Mouse (Mus musculus) midbrain, postnatal 0 days (tissue): ENCODE measurements at regions not wholly inside any gene's neighbourhood (a gene's known extent, or its start where the extent isn't known, plus 50 kb on each side); places are given as distances from the start of the nearest gene placed in this dataset.
A peak's percentile ranks its signal among the peaks of the same experiment; 100 is the strongest.

Source experiments
- ATAC-seq: fragments of 200-750 bp; cut with Nextera tagmentation; 2 replicates; pipeline ENCODE4 v1.8.0; 2017; ENCODE audit warnings: moderate number of reproducible peaks, mild to moderate bottlenecking, moderate TSS enrichment, moderate library complexity; ENCODE audit not compliant: low FRiP score
- DNase-seq: peaks from one replicate; pipeline ENCODE4 v3.0.0-alpha.2; 2015; ENCODE audit warnings: low spot score
- H3K27ac ChIP-seq: fragments of 300-500 bp; sonication (generic); 2 replicates; pipeline ENCODE4 v1.5.1; 2014; ENCODE audit warnings: low read depth, mild to moderate bottlenecking, low read length, mixed read lengths
- H3K27me3 ChIP-seq: fragments of 300-500 bp; sonication (generic); 2 replicates; pipeline ENCODE4 v1.6.1; 2014; ENCODE audit warnings: low read length, control low read depth, mixed read lengths; ENCODE audit not compliant: insufficient read depth
- H3K36me3 ChIP-seq: fragments of 300-500 bp; sonication (generic); 2 replicates; pipeline ENCODE4 v1.6.1; 2014; ENCODE audit warnings: low read length, control low read depth, mixed read lengths; ENCODE audit not compliant: insufficient read depth
- H3K4me1 ChIP-seq: fragments of 300-500 bp; sonication (generic); 2 replicates; pipeline ENCODE4 v1.6.1; 2014; ENCODE audit warnings: mild to moderate bottlenecking, control low read depth, antibody characterized with exemption, low read length, mixed read lengths; ENCODE audit not compliant: insufficient read depth
- H3K4me2 ChIP-seq: fragments of 300-500 bp; sonication (generic); 2 replicates; pipeline ENCODE4 v1.6.1; 2014; ENCODE audit warnings: low read depth, mild to moderate bottlenecking, low read length, mixed read lengths; ENCODE audit not compliant: poor library complexity, severe bottlenecking
- H3K4me3 ChIP-seq: fragments of 300-500 bp; sonication (generic); 2 replicates; pipeline ENCODE4 v1.5.1; 2014; ENCODE audit warnings: low read depth, mild to moderate bottlenecking, low read length, moderate library complexity
- H3K9ac ChIP-seq: fragments of 300-500 bp; sonication (generic); replicated peaks from 2 replicates; pipeline ENCODE4 v1.6.1; 2014; ENCODE audit warnings: mild to moderate bottlenecking, low read length, moderate library complexity, mixed read lengths; ENCODE audit not compliant: poor library complexity, severe bottlenecking
- H3K9me3 ChIP-seq: fragments of 300-500 bp; sonication (generic); 2 replicates; pipeline ENCODE4 v1.6.1; 2016; ENCODE audit warnings: low read length, control low read depth
- CTCF ChIP-seq: IDR thresholded peaks from 2 replicates; pipeline ENCODE4 v1.5.1; 2016; ENCODE audit warnings: antibody characterized with exemption, mild to moderate bottlenecking
- WGBS: fragments of 180-500 bp; shearing (Covaris S2); extraction: QIAGEN DNeasy Blood & Tissue Kit; methylation state at CpG from one replicate; pipeline ENCODE4 v1.1.7; 2014; 5-methylcytosine and 5-hydroxymethylcytosine counted together

GRCm38 (mm10) chr1:193661377-193661776 is 291.3 kb upstream of the Camk1g start:
- WGBS: 69% methylated on average over 4 of the region's 4 CpGs
- DNase-seq (no peak), ATAC-seq (no peak)
- H3K4me2 ChIP-seq: no peak overlapping the region
- H3K9me3 ChIP-seq: no peaks in the 10 kb centered on the region
- no peak overlapping the region for H3K27ac ChIP-seq
- no peaks in the 10 kb centered on the region for H3K36me3 ChIP-seq
- H3K4me3 ChIP-seq: no peak overlapping the region
- no peak overlapping the region for H3K9ac ChIP-seq
- no peaks in the 10 kb centered on the region for H3K4me1 ChIP-seq
- TF ChIP-seq CTCF: no peak
- no peaks in the 10 kb centered on the region for H3K27me3 ChIP-seq

- Histone ChIP-seq H3K4me1 (no peaks in the 10 kb centered on the region), H3K9me3 (no peaks in the 10 kb centered on the region), H3K9ac (no peak overlapping the region), H3K4me3 (no peak overlapping the region), H3K4me2 (no peak overlapping the region), H3K27me3 (no peaks in the 10 kb centered on the region; the same call in 1 of the 2 replicates), H3K36me3 (no peaks in the 10 kb centered on the region), H3K27ac (no peak overlapping the region)
- TF ChIP-seq CTCF: no peak
- no peak for DNase-seq
- no peak for ATAC-seq
- 47% methylated on average over 14 of the region's 14 CpGs for WGBS
Measured at GRCm38 (mm10) chr1:193655076-193655677, 285.1 kb upstream of the Camk1g start.

GRCm38 (mm10) chr1:193650275-193650674 is 280.2 kb upstream of the Camk1g start:
- DNase-seq: no peak

GRCm38 (mm10) chr1:193649400-193649799 is 279.3 kb upstream of the Camk1g start:
- TF ChIP-seq CTCF: no peak
- no peaks in the 10 kb centered on the region; the same call in 1 of the 2 replicates for H3K27me3 ChIP-seq
- no peak overlapping the region for H3K9ac ChIP-seq
- H3K4me3 ChIP-seq: no peak overlapping the region
- ATAC-seq: no peak
- no peaks in the 10 kb centered on the region for H3K36me3 ChIP-seq
- H3K4me2 ChIP-seq: no peak overlapping the region
- H3K4me1 ChIP-seq: no peaks in the 10 kb centered on the region
- no peak overlapping the region for H3K27ac ChIP-seq
- no peaks in the 10 kb centered on the region for H3K9me3 ChIP-seq
- no peak for DNase-seq
- WGBS: 95% methylated on average over 1 of the region's 1 CpGs

More at GRCm38 (mm10) chr1:193650275-193650674, 280.2 kb upstream of the Camk1g start:
- no peaks in the 10 kb centered on the region for H3K36me3 ChIP-seq
- no peaks in the 10 kb centered on the region for H3K9me3 ChIP-seq
- H3K4me1 ChIP-seq: no peaks in the 10 kb centered on the region
- ATAC-seq: no peak
- H3K27me3 ChIP-seq: no peaks in the 10 kb centered on the region; the same call in 1 of the 2 replicates
- H3K27ac ChIP-seq: no peak overlapping the region
- peak; percentile 28 for TF ChIP-seq CTCF
- no peak overlapping the region for H3K4me3 ChIP-seq
- H3K4me2 ChIP-seq: no peak overlapping the region
- no peak overlapping the region for H3K9ac ChIP-seq

GRCm38 (mm10) chr1:193647371-193648270 is 277.5 kb upstream of the Camk1g start:
- H3K9me3 ChIP-seq: no peaks in the 10 kb centered on the region
- no peaks in the 10 kb centered on the region for H3K4me1 ChIP-seq
- H3K4me2 ChIP-seq: no peak overlapping the region
- no peak overlapping the region for H3K4me3 ChIP-seq
- TF ChIP-seq CTCF: no peak
- no peak overlapping the region for H3K9ac ChIP-seq
- H3K27me3 ChIP-seq: no peaks in the 10 kb centered on the region
- ATAC-seq: no peak
- 64% methylated on average over 3 of the region's 3 CpGs for WGBS
- no peaks in the 10 kb centered on the region for H3K36me3 ChIP-seq
- DNase-seq: no peak
- no peak overlapping the region for H3K27ac ChIP-seq

- WGBS: 86% methylated on average over 2 of the region's 2 CpGs
- Histone ChIP-seq H3K36me3 (no peaks in the 10 kb centered on the region), H3K4me2 (no peak overlapping the region), H3K27me3 (no peaks in the 10 kb centered on the region), H3K4me3 (no peak overlapping the region), H3K9me3 (no peaks in the 10 kb centered on the region), H3K9ac (no peak overlapping the region), H3K27ac (no peak overlapping the region), H3K4me1 (no peaks in the 10 kb centered on the region)
- ATAC-seq: no peak
- DNase-seq: no peak
- TF ChIP-seq CTCF: no peak
Measured at GRCm38 (mm10) chr1:193644506-193644905, 274.4 kb upstream of the Camk1g start.
